Mouse (Mus musculus) cerebellum, postnatal 4 days (tissue): ENCODE data around the gene Cebpb.
A peak's percentile ranks its signal among the peaks of the same experiment; 100 is the strongest.
"Not testable (repeated sequence)": the region's sequence is repeated elsewhere in the genome, so short reads cannot be mapped to it uniquely, and the experiment has no call there.

Experiments used
- DNase-seq, 2 experiments: peaks; one replicate each; pipeline ENCODE4 v3.0.0; 2022; ENCODE audit warnings: low spot score in 2 of 2, mixed read lengths in 1 of 2

Cebpb gene

GRCm38 (mm10) chr2:167688498-167689451, at the start of gene Cebpb:
Cebpb (plus strand) TSS chr2:167688915.
- DNase-seq = peak; percentile 53 to 72

- peak in 1 of 2 experiments; percentile 37 for DNase-seq
Measured at GRCm38 (mm10) chr2:167640279-167640678, 48.4 kb upstream of the Cebpb start.

GRCm38 (mm10) chr2:167641337-167641736, 47.4 kb upstream of the Cebpb start:
- peak in 1 of 2 experiments; percentile 39 for DNase-seq

DNA sequence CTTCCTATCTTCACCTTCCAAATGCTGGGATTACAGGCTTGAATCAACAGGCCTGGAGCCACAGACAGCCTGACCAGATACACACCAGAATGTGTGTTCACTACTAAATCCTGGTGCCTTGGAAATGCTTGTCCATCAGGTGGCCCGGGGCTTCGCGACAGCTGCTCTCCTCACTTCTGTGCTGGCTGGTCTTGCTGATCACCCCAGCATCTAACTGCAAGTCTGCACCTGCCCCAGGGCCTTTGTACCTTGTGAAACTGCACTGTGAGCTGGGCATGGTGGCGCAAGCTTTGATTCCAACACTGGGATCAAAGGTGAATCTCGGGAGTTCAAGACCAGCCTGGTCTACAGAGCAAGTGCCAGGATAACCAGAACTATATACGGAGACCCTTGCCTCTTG, 46.6 kb upstream of the Cebpb start:
- DNase-seq = no peak

- not testable (repeated sequence) for DNase-seq
Measured at GRCm38 (mm10) chr2:167643356-167644052, 45.2 kb upstream of the Cebpb start.

DNA sequence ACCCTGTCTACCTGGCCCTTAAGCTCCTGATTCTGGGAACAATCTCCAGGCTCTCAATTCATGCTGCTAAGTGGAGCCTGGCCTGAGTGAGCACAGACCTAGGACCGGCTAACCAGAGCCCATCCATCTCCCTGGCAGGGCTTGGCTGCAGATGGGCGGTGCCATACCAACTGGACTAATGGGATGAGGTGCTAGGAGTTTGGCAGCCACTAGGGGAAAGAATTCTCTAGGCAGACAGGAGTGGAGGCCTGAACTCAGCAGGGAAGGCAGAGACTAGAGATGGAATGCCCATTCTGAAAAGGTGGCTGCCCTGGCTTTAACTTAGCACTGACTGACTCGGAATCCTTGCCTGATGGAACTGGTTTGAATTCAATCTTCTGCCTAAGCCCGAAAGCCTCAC, 42.3 kb upstream of the Cebpb start:
- DNase-seq = no peak

GRCm38 (mm10) chr2:167649290-167650032, 39.3 kb upstream of the Cebpb start:
- DNase-seq = no peak

GRCm38 (mm10) chr2:167651622-167652021, 37.1 kb upstream of the Cebpb start:
- DNase-seq = no peak

DNA sequence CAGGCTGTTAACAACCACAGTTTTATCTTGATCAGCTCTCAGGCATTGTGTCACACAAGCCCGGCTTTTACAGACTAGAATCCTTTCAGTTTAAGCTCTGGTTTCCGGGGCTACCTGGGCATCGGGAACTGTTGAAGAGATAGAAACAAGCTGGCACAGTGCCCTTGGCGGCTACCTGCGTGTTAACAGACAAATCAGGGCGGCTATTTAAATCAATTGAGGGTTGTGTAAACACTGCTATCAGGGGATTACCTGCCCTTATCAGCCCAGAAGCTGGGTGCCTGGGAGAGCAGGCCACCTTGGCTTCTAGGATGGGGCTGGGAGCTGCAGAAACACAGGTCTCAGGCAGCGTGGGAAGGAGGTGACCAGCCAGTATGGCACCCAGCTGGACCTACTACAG, 36.0 kb upstream of the Cebpb start:
- no peak for DNase-seq

GRCm38 (mm10) chr2:167654911-167655600, 33.7 kb upstream of the Cebpb start:
- no peak for DNase-seq

GRCm38 (mm10) chr2:167656629-167657478, 31.9 kb upstream of the Cebpb start:
- DNase-seq = no peak

DNA sequence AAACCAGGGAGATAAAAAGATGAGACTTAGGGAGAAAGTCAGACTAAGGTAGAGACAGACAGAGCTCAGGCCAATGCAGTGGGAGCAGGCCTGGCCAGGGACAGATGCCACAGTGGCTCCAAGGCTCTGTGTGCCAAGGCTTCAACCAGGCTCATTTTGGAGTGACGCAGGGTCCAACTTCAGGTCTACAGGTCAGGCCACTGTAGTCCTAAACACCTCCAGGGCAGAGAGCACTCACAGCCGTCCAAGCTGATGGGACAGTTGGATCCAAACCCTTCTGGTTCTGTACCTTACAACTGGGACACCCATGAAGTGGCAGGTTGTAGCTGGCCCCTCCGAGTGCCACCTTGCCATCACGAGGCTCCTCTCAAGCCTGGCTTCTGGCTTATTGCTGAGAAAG, 30.7 kb upstream of the Cebpb start:
- no peak for DNase-seq

DNA sequence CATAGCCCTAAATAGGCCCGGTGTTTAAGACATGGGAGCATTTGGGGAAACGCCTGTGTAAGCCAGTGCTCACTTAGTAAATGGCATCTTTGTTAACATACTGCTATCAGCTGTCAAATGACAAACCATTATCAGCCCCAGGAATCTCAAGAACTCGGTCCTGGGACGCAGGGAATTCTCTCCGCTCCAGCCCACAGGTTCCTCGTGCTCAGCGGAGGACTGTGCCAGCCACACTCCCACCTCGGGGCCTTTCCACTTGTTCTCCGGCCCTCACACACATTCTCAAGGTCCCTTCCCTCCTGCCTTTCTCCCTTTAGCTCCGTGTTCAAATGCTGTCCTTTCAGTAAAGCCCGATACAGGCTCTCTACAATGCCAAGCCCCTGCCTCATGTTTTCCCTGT, 30.0 kb upstream of the Cebpb start:
- DNase-seq = no peak

- no peak for DNase-seq
Measured at GRCm38 (mm10) chr2:167659177-167659846, 29.4 kb upstream of the Cebpb start.

DNA sequence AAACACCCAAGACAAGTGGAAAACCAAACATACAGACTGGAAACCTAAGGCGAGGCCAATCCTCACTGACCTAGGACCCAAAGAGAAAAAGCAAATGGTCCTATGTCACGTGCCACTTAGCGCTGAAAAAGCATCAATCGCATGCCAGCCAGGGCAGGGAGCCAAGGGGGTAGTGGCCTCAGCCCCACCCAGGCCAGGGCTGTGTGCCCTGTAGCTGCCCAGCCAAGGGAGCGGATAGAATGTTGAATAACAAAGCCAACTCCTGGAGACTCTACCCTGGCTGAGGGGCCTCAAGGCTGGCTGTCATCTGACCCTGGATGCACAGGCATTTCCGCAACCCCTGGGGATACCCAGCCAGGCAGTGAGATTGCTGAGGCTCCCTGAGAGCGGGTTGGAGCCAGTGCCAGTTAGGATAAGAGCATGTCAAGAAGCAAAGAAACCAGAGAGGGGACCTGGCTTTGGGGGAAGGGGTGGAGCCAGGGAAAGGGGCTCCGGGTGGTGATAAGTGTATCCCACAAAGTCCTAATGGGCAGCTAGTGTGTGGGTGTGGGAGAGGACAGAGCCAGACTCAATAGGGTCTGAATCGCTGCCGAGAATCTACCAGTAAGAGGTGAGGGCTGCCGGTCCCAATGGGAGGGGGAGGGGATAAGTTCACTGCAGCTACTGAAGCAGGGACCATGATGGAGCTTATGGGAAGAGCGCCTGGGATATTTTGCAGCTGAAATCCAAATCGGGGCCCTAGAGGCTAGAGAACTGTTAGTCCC, 28.7 kb upstream of the Cebpb start:
- peak in 1 of 2 experiments; percentile 45 for DNase-seq

DNA sequence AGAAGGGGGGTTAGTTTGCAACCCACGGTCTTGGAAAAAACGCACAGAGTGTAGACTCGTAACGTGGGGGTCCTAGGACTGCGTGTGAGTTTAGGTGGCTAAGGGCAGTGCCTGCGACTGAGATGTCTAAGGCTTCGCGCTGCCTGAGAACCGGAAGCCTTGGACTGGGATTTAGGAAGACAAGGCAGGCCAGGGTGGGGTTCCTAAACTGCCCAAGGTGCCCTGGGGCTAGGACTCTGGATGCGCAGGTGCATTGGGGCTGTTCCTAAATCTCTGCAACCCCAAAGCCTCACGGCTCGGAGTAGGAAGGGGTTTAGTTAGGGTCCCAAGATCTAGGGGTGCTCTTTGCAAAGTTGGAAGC, 28.1 kb upstream of the Cebpb start:
- no peak for DNase-seq

GRCm38 (mm10) chr2:167661270-167662203, 27.2 kb upstream of the Cebpb start, which contains the start of gene Gm20431:
Gm20431 (minus strand) TSS chr2:167661496.
- peak; percentile 90 to 96 for DNase-seq

- no peak for DNase-seq
Measured at GRCm38 (mm10) chr2:167662713-167663112, 26.0 kb upstream of the Cebpb start.
